Mouse (Mus musculus): ENCODE data around the gene Als2cr12. TPM values are rescaled to one million over a fixed set of nuclear protein-coding genes. Genes with fewer than 3 reads are reported as not detected.

Gene Als2cr12
- not detected for polyA plus RNA-seq (2015; fragmentation: Illumina TruSeq; extraction: RNeasy Lipid Tissue Mini Kit (QIAGEN cat#74804); ENCODE audit: low read depth, low replicate concordance)

DNA sequence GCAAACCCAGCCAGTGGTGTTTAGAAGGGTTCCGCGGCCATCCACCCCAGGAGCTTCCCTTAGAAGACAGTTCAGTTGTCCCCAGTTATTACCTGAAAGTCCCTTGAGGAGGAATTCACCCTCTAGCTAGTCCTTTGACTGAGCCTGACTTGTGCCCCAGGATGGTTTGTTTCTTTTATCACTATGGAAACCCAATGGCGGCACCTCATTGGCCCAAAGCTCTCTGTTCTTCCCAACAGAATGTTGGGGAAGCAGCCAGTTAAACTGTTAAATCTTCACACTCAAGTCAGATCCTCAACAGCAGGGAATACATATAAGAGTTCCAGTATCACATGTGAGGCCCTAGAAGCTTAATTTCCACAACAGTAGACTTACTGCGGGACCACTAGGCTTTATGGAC lies at the start of gene Als2cr12:
TSS of gene Als2cr12 (minus strand) at position 180 of the 400 bp plus-strand sequence.

DNA sequence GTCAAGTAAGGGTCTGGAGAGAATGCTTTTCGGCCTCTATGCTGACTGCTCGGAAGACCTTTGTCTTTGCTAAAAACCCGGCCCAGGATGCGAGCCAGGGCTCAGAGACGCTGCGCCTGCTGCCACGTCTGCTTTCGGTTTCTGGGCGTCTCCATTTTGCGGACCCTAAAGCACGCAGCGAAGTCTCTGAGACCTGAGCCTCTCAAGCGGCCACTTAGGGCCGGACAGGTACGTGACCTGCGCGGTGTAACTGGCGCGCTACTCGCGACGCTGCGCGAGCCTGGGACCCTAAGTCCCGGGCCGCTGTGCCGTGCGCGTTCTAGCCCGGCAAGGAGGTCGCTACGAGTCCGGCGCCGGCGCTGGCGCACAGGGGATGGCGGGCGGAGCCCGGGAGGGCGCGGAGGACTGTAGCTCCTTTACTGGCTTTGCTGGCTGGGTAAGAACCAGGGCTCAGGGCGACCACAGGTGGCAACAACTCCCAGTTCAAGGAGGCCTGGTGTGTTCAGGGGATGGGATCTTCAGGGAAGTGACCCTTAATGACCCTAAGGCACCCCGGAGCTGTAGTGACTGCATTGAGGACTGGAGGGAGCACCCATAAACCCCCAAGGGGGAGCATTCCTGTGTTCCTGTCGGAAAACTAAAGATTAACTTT lies 15.7 kb upstream of the Als2cr12 start, which contains the start of gene Cflar:
TSS of gene Cflar (plus strand) at position 144 of the 652 bp plus-strand sequence.

Other genes starting within 250 kb of the Als2cr12 start
- 30.1 TPM for gene Orc2, start 190.9 kb downstream of the Als2cr12 start, polyA plus RNA-seq (2015; fragmentation: Illumina TruSeq; extraction: RNeasy Lipid Tissue Mini Kit (QIAGEN cat#74804); ENCODE audit: low read depth, low replicate concordance)
- 51.4 TPM for gene Fam126b, start 109.7 kb downstream of the Als2cr12 start, polyA plus RNA-seq (2015; fragmentation: Illumina TruSeq; extraction: RNeasy Lipid Tissue Mini Kit (QIAGEN cat#74804); ENCODE audit: low read depth, low replicate concordance)
- 265 TPM for gene Ndufb3, start 109.6 kb downstream of the Als2cr12 start, polyA plus RNA-seq (2015; fragmentation: Illumina TruSeq; extraction: RNeasy Lipid Tissue Mini Kit (QIAGEN cat#74804); ENCODE audit: low read depth, low replicate concordance)
- gene Cflar, start 15.5 kb upstream of the Als2cr12 start, polyA plus RNA-seq (2015; fragmentation: Illumina TruSeq; extraction: RNeasy Lipid Tissue Mini Kit (QIAGEN cat#74804); ENCODE audit: low read depth, low replicate concordance): 17.1 TPM
- 3.5 TPM for gene Casp8, start 99.4 kb upstream of the Als2cr12 start, polyA plus RNA-seq (2015; fragmentation: Illumina TruSeq; extraction: RNeasy Lipid Tissue Mini Kit (QIAGEN cat#74804); ENCODE audit: low read depth, low replicate concordance)